33 mouse cellular contexts compared by ENCODE assay signal in the genomic region with DNA sequence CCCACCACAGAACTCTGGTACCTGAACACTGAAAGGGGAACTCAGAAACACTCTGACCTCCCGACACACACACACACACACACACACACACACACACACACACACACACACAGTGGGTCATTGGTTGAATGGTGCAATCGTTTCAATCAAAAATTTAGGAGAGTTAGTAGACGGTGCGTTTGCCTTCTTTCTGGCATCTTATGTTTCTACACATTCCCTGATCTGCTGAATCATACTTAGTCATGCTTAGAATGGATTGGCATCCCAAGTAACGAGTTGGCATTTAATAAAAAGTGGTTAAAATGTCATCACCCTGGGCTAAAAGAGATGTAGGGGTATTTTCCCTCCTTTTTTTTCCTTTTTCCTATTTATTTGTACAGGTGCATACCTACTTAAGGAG. TPM values are rescaled to one million over a fixed set of nuclear protein-coding genes. Genes with fewer than 3 reads are reported as not detected.
DNase-seq lines count a peak whose midpoint lies in the region; ATAC-seq and TF ChIP-seq lines count a peak whose summit lies in the region.
"Had no signal": no experiment of that assay in that cellular context is flagged by ENCODE, and none has a peak within 500 bp of the region (broad histone marks: within the 10 kb centered on the region; RNA-seq: fewer than 3 reads in every experiment).

No protein-coding gene starts in this region.

- no peak overlapping the region for H3K9ac ChIP-seq in forebrain, embryonic 16.5 days (replicated peaks; ENCODE audit: low read depth, low read length)
- no peak overlapping the region for H3K9ac ChIP-seq in neural tube, embryonic 13.5 days
- H3K9ac ChIP-seq in neural tube, embryonic 15.5 days (replicated peaks) = no peak overlapping the region
- no peak overlapping the region for H3K9ac ChIP-seq in intestine, postnatal 0 days (ENCODE audit: low read depth, low read length)
- H3K9ac ChIP-seq: hindbrain, embryonic 13.5 days; limb, embryonic 12.5 days; liver, embryonic 15.5 days; midbrain, embryonic 12.5 days had no signal

- ATAC-seq in forebrain, embryonic 16.5 days = no peak
- no peak for ATAC-seq in neural tube, embryonic 13.5 days (ENCODE audit: low read depth)
- no peak for ATAC-seq in neural tube, embryonic 15.5 days (ENCODE audit: low FRiP score)
- peak; percentile 53; the same call in 1 of the 2 replicates for ATAC-seq in erythroblast, adult 5-6 weeks (replicated peaks; ENCODE audit: low FRiP score, poor library complexity, severe bottlenecking)
- no peak for ATAC-seq in intestine, postnatal 0 days
- ATAC-seq: intestine, embryonic 16.5 days had no signal

- peaks cover 16% of the 10 kb centered on the region for H3K4me1 ChIP-seq in forebrain, embryonic 16.5 days (replicated peaks; ENCODE audit: control insufficient read depth, insufficient read depth, low read length)
- H3K4me1 ChIP-seq in forebrain, embryonic 10.5 days = peaks cover 27% of the 10 kb centered on the region
- peaks cover 21% of the 10 kb centered on the region for H3K4me1 ChIP-seq in neural tube, embryonic 13.5 days (replicated peaks)
- peaks cover 25% of the 10 kb centered on the region for H3K4me1 ChIP-seq in neural tube, embryonic 15.5 days
- peaks cover 3% of the 10 kb centered on the region; the same call in 1 of the 2 replicates for H3K4me1 ChIP-seq in intestine, postnatal 0 days (replicated peaks; ENCODE audit: control insufficient read depth, insufficient read depth, low read length)

- no peak for DNase-seq in forebrain, embryonic 10.5 days (ENCODE audit: extremely low spot score, low spot score)
- DNase-seq in embryo, embryonic 10.5 days (ENCODE audit: low spot score) = no peak
- DNase-seq: adrenal gland, postnatal 14 days; B cell, adult 2 months; cerebellum, adult 11-12 months; cerebellum, adult 9-11 months; gastrocnemius, postnatal 14 days; heart, postnatal 4 days; kidney, postnatal 14 days; lung, postnatal 36 days; right cerebral cortex, postnatal 4 days; thymus, adult 18-20 months; thymus, postnatal 25 days had no signal

- H3K27me3 ChIP-seq in forebrain, embryonic 16.5 days (replicated peaks; ENCODE audit: control insufficient read depth, insufficient read depth, low read length) = peaks cover 9% of the 10 kb centered on the region; the same call in 1 of the 2 replicates
- H3K27me3 ChIP-seq in forebrain, embryonic 10.5 days (ENCODE audit: poor library complexity, severe bottlenecking) = peaks cover 52% of the 10 kb centered on the region
- peaks cover 45% of the 10 kb centered on the region for H3K27me3 ChIP-seq in neural tube, embryonic 13.5 days
- peaks cover 34% of the 10 kb centered on the region for H3K27me3 ChIP-seq in neural tube, embryonic 15.5 days (replicated peaks)
- peaks cover 40% of the 10 kb centered on the region for H3K27me3 ChIP-seq in intestine, postnatal 0 days (replicated peaks; ENCODE audit: control insufficient read depth, insufficient read depth, low read length)

- no peak for TF ChIP-seq CTCF in intestine, postnatal 0 days (IDR thresholded peaks at IDR 0.05; ENCODE audit: low read depth)

- WGBS in forebrain, embryonic 16.5 days = 75% methylated on average over 5 of the region's 5 CpGs
- 86% methylated on average over 5 of the region's 5 CpGs for WGBS in forebrain, embryonic 10.5 days
- WGBS in neural tube, embryonic 13.5 days = 89% methylated on average over 5 of the region's 5 CpGs
- 89% methylated on average over 5 of the region's 5 CpGs for WGBS in neural tube, embryonic 15.5 days
- 82% methylated on average over 5 of the region's 5 CpGs for WGBS in intestine, postnatal 0 days

- peak overlapping the region; percentile 38 for H3K4me2 ChIP-seq in forebrain, embryonic 16.5 days (ENCODE audit: low read length)
- 0 out of 2 replicates have a peak overlapping the region, but pooled peaks have one; percentile 14 for H3K4me2 ChIP-seq in neural tube, embryonic 13.5 days
- no peak overlapping the region for H3K4me2 ChIP-seq in neural tube, embryonic 15.5 days
- H3K4me2 ChIP-seq in intestine, postnatal 0 days (replicated peaks; ENCODE audit: low read depth) = no peak overlapping the region
- H3K4me2 ChIP-seq: heart, embryonic 11.5 days; hindbrain, embryonic 13.5 days; limb, embryonic 12.5 days; liver, embryonic 15.5 days; midbrain, embryonic 12.5 days had no signal

- H3K4me3 ChIP-seq in forebrain, embryonic 16.5 days (replicated peaks; ENCODE audit: low read length) = no peak overlapping the region
- no peak overlapping the region for H3K4me3 ChIP-seq in forebrain, embryonic 10.5 days
- H3K4me3 ChIP-seq in neural tube, embryonic 13.5 days = no peak overlapping the region
- no peak overlapping the region for H3K4me3 ChIP-seq in neural tube, embryonic 15.5 days (replicated peaks)
- no peak overlapping the region for H3K4me3 ChIP-seq in intestine, postnatal 0 days (ENCODE audit: low read depth, low read length)
- H3K4me3 ChIP-seq: hindbrain, embryonic 13.5 days; limb, embryonic 12.5 days; liver, embryonic 15.5 days; megakaryocyte, embryonic 14.5 days; midbrain, embryonic 12.5 days had no signal

- no peaks in the 10 kb centered on the region for H3K36me3 ChIP-seq in forebrain, embryonic 16.5 days (ENCODE audit: control insufficient read depth, insufficient read depth)
- H3K36me3 ChIP-seq in forebrain, embryonic 10.5 days (replicated peaks) = no peaks in the 10 kb centered on the region
- H3K36me3 ChIP-seq in neural tube, embryonic 13.5 days = no peaks in the 10 kb centered on the region
- H3K36me3 ChIP-seq in neural tube, embryonic 15.5 days = no peaks in the 10 kb centered on the region
- no peaks in the 10 kb centered on the region for H3K36me3 ChIP-seq in intestine, postnatal 0 days (ENCODE audit: control insufficient read depth, insufficient read depth)
- H3K36me3 ChIP-seq: hindbrain, embryonic 13.5 days; limb, embryonic 12.5 days; liver, embryonic 15.5 days; midbrain, embryonic 12.5 days had no signal

- no peak overlapping the region for H3K27ac ChIP-seq in forebrain, embryonic 16.5 days (ENCODE audit: low read length)
- no peak overlapping the region for H3K27ac ChIP-seq in forebrain, embryonic 10.5 days
- no peak overlapping the region for H3K27ac ChIP-seq in neural tube, embryonic 13.5 days (replicated peaks)
- H3K27ac ChIP-seq in neural tube, embryonic 15.5 days (replicated peaks) = no peak overlapping the region
- H3K27ac ChIP-seq in intestine, postnatal 0 days (ENCODE audit: low read depth, low read length) = no peak overlapping the region
- H3K27ac ChIP-seq: hindbrain, embryonic 13.5 days; left cerebral cortex, adult 2 months; limb, embryonic 12.5 days; liver, embryonic 15.5 days; midbrain, embryonic 12.5 days; stomach, postnatal 0 days had no signal

- H3K9me3 ChIP-seq in forebrain, embryonic 16.5 days (ENCODE audit: control insufficient read depth, low read length) = no peaks in the 10 kb centered on the region
- H3K9me3 ChIP-seq in forebrain, embryonic 10.5 days = no peaks in the 10 kb centered on the region
- peaks cover 5% of the 10 kb centered on the region; the same call in 1 of the 2 replicates for H3K9me3 ChIP-seq in neural tube, embryonic 13.5 days
- H3K9me3 ChIP-seq in neural tube, embryonic 15.5 days (replicated peaks) = no peaks in the 10 kb centered on the region
- H3K9me3 ChIP-seq in intestine, postnatal 0 days (ENCODE audit: control insufficient read depth) = no peaks in the 10 kb centered on the region
- H3K9me3 ChIP-seq: limb, embryonic 12.5 days; liver, embryonic 15.5 days; midbrain, embryonic 12.5 days had no signal

RNA-seq across cellular contexts. Expression of a gene that starts 3.3 kb away (rescaled TPM):
- 43.4 and 46.8 TPM in 2 replicates for polyA plus RNA-seq in forebrain, embryonic 16.5 days (2015; fragmentation: Nextera tagmentation; extraction: Ambion mirVana)
- 0.95 and 1.3 TPM in 2 replicates for polyA plus RNA-seq in forebrain, embryonic 10.5 days (2016; fragmentation: Nextera tagmentation; extraction: Ambion mirVana)
- polyA plus RNA-seq in neural tube, embryonic 13.5 days (2015; fragmentation: Nextera tagmentation; extraction: Ambion mirVana) = 9.6 and 12.9 TPM in 2 replicates
- polyA plus RNA-seq in neural tube, embryonic 15.5 days (2015; fragmentation: Nextera tagmentation; extraction: Ambion mirVana) = 15.8 and 20.2 TPM in 2 replicates
- not detected in 2 replicates for total RNA-seq in erythroblast, adult 5-6 weeks (2015; ENCODE audit: low replicate concordance)
- total RNA-seq in erythroblast, adult 5-6 weeks (2017; ENCODE audit: low replicate concordance) = not detected in 2 replicates
- polyA plus RNA-seq in intestine, postnatal 0 days (2015; fragmentation: Nextera tagmentation; extraction: Ambion mirVana) = 0.13 and 0.25 TPM in 2 replicates
- total RNA-seq: adrenal gland, postnatal 14 days; CH12.LX; heart, postnatal 4 days; liver, adult 2 months; monocyte, adult 5-6 weeks had no signal
- polyA plus RNA-seq: heart, postnatal 0 days; kidney, embryonic 14.5 days; liver, adult 2 months; spleen, adult 2 months had no signal

Comparison
In these comparisons a context has a peak if more than half of its experiments do, and no peak if none do; other contexts are left out.
1. H3K4me2 ChIP-seq: peak in forebrain, embryonic 16.5 days (single experiment) and neural tube, embryonic 13.5 days (single experiment); none in neural tube, embryonic 15.5 days (single experiment) and intestine, postnatal 0 days (single experiment).